Mouse (Mus musculus) cortical plate, adult 2 months (tissue): Measurements from ENCODE around the gene Mtfr1l.
A peak's percentile ranks its signal among the peaks of the same experiment; 100 is the strongest.

Experiments used
- CTCF ChIP-seq: fragments of 200-500 bp; IDR thresholded peaks from 2 replicates; pipeline ENCODE4 v1.5.1; 2011; ENCODE audit warnings: mild to moderate bottlenecking, control low read depth, low read length; ENCODE audit not compliant: insufficient read depth; ENCODE audit errors: extremely low read depth
- POLR2A ChIP-seq: fragments of 200-500 bp; IDR thresholded peaks from 2 replicates; pipeline ENCODE4 v1.6.1; 2011; ENCODE audit warnings: mild to moderate bottlenecking, low read length, control low read depth; ENCODE audit not compliant: insufficient read depth; ENCODE audit errors: extremely low read depth

DNA sequence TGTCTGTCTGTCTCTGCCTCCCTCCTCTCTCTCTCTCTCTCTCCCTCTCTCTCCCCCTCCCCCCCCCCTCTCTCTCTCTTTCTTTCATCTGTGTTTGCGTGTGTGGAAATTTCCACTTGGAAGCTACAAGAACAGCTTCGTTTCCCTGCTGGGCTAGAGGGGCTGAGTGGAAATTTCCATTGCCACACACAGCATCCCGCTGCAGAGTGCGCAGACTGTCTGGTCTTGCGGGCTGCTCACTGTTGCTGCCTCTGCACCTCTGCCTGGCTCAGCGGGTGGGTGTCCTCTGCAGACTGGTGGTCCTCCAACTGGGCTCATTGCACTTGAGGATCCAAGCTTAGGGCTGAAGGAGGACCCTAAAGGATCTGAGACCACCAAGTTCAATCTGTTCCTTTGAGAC is 51.5 kb downstream of the Mtfr1l start:
- TF ChIP-seq CTCF (no peak), POLR2A (peak; percentile 67; the same call in 1 of the 2 replicates)
